Mouse (Mus musculus) spleen, postnatal 4 days (tissue): ENCODE data around the gene Rubcnl.

Source experiments
- DNase-seq, 2 experiments: peaks; one replicate each; pipeline ENCODE4 v3.0.0; 2022; ENCODE audit warnings: low spot score in 2 of 2

Rubcnl gene

GRCm38 (mm10) chr14:75015856-75016714, at the start of gene Rubcnl:
TSS of gene Rubcnl (plus strand) at chr14:75016027.
- DNase-seq = peak; percentile 64 to 87

GRCm38 (mm10) chr14:74972216-74972615, 43.6 kb upstream of the Rubcnl start:
- no peak for DNase-seq

DNA sequence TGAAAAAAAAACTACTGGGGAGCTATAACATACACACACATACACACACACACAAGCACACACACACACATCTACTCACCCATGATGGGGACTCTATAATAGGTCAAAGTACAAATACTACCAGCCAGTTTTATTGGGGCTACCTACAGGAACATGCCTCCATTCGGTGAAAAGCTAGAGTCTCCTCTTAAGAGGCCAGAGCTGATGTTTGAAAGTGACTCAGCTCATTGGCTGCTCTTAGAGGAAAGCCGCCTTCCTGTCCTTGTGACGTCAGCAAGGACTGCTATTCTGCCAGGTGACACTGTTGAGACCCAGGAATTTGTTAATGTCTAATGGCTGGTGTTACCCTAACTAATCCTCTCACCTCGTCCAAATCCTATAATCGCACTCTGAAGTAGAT, 43.1 kb upstream of the Rubcnl start:
- DNase-seq = no peak

DNA sequence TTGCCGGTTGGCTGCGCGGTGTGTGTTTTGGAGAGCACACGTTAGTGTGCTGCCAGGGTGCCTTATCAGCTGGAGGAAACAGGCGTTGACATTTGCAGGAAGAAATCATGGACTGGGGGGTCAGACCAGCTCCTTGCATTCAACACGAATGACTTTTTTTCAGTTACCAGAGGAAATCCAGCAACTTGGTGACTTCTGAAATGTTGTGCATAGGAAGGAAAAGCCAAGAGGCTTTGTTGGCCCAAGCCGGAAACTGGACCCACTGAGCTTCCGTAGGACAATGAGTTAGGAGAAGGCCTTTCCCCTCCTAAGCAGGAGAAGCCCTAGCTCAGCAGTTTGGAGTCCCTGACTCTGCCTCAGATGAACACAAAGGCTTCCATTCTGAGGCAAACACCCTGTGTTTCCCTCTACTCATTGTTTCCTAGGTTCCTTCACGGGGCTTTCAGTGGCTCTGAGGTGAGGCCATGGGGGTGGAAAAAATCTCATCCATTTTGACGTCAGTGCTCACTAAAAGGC, 41.6 kb upstream of the Rubcnl start:
- DNase-seq = no peak

GRCm38 (mm10) chr14:74976972-74977371, 38.9 kb upstream of the Rubcnl start:
- no peak for DNase-seq

- DNase-seq = no peak
These were observed 34.8 kb upstream of the Rubcnl start for GRCm38 (mm10) chr14:74981016-74981415.

DNA sequence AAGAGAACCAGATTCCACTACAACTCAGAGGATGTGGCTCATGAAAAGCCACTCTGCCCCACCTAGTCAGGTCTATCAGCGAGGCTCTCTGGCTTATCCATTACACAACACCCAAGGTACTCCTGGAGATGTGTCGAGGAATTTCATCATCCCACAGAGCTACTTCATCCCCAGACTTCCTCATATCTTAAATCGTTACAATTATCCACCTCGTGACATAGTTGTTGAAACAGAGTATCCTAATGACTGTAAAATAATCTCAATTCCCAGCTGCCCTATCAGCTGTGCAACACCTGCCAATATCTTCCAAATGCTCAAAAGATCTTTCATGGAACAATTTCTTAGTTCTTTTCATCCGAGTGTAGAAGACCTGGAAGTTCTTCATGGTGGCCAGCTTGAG, 32.7 kb upstream of the Rubcnl start:
- no peak for DNase-seq

GRCm38 (mm10) chr14:74984817-74985391, 30.9 kb upstream of the Rubcnl start:
- no peak for DNase-seq

DNA sequence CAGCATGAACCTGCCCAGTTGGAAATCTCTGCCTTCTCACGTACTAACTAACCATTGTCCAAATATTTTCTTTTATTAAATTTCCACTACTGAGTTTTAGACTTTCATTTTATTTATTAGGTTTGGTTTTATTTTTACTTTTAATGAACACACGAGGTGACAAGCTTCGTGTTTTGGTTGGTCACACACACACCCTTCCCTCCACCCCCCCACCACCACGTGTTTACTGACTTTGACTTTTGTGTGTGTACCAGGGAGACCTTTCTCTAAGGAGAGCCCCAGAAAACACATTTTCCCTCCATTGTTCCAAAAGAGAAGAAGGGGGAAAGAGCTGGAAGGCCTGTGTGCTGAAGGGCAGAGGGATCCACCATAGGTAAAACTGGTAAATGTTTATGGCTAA, 30.2 kb upstream of the Rubcnl start:
- DNase-seq = no peak

GRCm38 (mm10) chr14:74986527-74986926, 29.3 kb upstream of the Rubcnl start:
- DNase-seq = no peak

DNA sequence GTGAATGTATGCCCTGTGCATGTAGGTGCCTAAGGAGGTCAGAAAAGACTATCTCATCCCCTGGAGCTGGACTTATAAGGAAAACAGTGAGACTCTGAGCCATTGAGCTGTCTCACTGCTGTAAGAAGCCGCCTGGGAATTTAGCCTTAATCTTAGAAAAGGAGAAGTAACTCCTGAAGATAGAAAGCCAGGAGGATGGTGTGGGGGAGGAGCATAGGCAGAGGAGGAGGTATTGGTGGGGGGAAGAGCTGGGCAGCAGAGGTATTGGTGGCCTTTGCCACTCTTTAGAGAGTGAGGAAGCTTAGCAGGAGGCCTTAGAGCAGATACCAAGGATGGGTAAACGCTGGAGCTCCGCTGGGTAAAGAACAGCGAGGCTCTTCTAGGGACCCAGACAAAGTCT, 26.5 kb upstream of the Rubcnl start:
- peak in 1 of 2 experiments; percentile 51 for DNase-seq

- peak in 1 of 2 experiments; percentile 51 for DNase-seq
These were observed 25.9 kb upstream of the Rubcnl start for GRCm38 (mm10) chr14:74989909-74990308.

GRCm38 (mm10) chr14:74990504-74990903, 25.3 kb upstream of the Rubcnl start:
- no peak for DNase-seq

DNA sequence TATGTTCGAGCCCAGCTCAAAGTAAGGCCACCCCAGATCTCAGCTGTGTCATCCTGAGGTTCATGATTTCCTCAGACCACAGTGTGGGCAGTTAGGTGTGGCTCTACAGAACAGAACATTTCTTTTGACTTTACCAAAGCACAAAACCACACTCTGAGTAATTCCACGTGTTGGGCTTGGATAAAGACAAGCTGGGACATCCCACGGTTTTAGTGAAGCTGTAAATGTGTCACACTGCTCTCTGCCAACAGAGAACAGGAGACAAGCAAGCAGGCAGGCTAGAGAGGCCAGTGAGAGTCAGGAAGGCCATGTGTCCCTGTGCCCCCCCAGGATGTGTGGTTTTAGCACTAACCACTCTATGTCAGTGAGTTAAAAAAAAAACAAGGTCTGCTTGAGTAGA, 19.3 kb upstream of the Rubcnl start:
- no peak for DNase-seq

DNA sequence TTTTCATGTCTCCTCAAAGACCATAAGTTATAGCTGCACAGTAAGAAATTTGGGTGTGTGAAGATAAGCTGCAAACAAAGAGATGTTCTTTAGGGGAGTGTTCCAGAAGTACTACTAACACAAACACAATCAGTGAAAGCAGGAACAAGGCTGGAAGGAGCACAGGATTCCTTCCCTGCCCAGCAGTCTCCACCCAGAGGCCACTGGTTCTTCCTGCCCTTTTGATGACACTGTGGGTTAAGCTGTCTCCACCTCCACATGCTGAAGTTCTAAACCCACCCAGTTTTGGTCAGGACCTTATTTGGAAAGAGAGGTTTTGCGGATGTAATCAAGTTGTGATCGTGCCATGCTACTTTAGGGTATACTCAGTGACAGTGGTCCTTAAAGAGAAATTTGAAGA, 18.8 kb upstream of the Rubcnl start:
- no peak for DNase-seq

DNA sequence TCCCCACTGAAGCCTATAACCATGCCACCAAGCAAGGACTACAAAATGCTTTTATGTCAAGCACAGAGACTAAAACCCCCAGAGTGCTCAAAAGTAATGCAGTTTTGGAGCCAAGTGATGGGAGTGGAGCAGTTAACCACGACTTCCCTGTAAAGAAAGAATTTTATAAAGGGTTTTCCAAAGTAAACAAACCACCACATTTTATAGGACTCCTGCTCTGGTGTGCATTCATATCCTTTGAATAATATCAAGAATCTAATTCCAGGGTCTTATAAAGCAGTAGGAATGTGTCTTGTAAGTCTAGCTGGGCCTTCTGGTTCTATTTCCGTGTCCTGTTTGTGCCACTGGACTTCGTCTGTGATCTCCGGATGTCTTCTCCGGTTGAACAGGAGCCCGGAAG, 14.5 kb upstream of the Rubcnl start:
- DNase-seq = no peak

DNA sequence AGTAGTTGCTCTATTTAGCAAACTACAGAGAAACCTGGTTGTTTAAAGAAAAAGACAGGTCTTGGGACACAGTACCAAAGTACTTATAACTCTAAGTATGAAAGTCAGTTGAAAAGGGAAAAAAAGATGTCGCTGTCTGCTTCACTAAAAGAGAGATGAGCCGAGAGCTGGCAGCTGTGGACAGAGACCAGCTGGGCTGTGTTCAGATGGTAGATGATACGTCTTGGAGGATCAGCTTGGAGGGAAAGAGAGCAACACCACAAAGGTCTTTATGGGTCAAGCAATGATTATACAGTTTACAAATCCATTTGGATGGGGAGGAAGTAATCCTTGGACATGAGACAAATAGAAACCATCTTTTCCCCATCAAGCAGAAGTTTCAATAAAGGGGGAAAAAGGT, 12.5 kb upstream of the Rubcnl start:
- no peak for DNase-seq

GRCm38 (mm10) chr14:75005478-75006199, 10.2 kb upstream of the Rubcnl start:
- DNase-seq = no peak

- DNase-seq = no peak
These were observed 5.5 kb upstream of the Rubcnl start for GRCm38 (mm10) chr14:75010346-75010745.

- DNase-seq = no peak
These were observed 4.7 kb upstream of the Rubcnl start for GRCm38 (mm10) chr14:75010986-75011655.

GRCm38 (mm10) chr14:75016715-75017020, 841 bp downstream of the Rubcnl start:
- no peak for DNase-seq

DNA sequence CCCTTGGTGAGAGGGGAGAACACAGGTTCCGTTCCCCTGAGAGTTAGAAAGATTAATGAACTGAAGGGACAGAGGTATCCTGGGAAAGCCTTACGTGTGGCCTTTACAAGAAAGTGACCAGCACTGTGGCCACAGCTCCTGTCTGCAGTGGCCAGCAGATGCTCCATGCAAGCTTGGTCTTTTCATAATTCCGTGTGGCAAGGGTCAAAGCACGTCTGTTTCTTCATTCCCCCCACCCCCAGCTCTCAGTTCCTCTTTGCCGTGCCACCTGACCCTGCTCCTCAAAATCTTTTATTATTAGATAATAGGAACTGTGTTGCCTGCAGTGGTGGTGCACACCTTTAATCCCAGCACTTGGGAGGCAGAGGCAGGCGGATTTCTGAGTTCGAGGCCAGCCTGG, 1.4 kb downstream of the Rubcnl start:
- peak in 1 of 2 experiments; percentile 31 for DNase-seq
